In the genomic region with DNA sequence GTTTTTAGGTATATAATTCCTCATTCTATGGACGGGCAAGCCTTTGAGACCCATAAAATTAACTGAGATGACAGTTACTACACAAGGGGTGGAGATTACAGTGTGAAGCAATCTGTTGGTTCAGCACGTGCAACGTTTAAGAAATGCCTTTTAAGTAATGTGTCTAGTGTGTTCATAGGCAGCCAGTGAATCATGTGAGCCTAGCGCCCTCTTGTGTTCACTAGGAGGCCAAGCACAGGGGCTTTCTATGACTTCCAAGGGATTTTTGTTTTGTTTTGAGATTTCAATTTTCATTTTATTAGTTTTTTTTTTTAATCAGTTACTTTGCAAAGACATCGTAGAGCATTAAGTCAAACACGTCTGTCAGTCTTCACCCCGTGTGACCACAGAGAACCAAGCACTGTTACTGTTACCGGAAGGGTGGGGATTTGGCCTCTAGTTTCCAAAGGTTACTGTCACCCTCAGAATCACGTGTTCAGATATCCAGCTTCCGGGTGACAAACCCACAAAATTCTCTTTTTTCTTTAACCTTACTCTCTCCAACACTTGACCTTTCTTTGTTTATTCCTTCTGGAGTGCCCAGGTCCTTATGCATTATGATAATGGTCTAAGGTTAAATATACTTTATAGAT, we compare ENCODE assay signal across 8 mouse cellular contexts. TPM values are rescaled to one million over a fixed set of nuclear protein-coding genes. Genes with fewer than 3 reads are reported as not detected.
DNase-seq lines count a peak whose midpoint lies in the region; ATAC-seq and TF ChIP-seq lines count a peak whose summit lies in the region.

No protein-coding gene starts in this region.

- no peaks in the 10 kb centered on the region for H3K27me3 ChIP-seq in forebrain, postnatal 0 days (ENCODE audit: insufficient read depth, low read length)
- H3K27me3 ChIP-seq in intestine, postnatal 0 days (replicated peaks; ENCODE audit: control insufficient read depth, insufficient read depth, low read length) = no peaks in the 10 kb centered on the region
- no peaks in the 10 kb centered on the region for H3K27me3 ChIP-seq in stomach, embryonic 14.5 days (ENCODE audit: control insufficient read depth, insufficient read depth, low read length)

- DNase-seq in cerebellum, adult 18-20 months = peak; percentile 36 to 55
- no peak for DNase-seq in cerebellum, adult 9-11 months
- DNase-seq in urinary bladder, postnatal 14 days (ENCODE audit: low spot score) = peak; percentile 46
- no peak for DNase-seq in urinary bladder, postnatal 25 days (ENCODE audit: low spot score)
- DNase-seq in forebrain, postnatal 0 days = peak; percentile 81

- WGBS in forebrain, postnatal 0 days = 23% methylated on average over 10 of the region's 10 CpGs
- WGBS in intestine, postnatal 0 days = 14% methylated on average over 10 of the region's 10 CpGs
- 21% methylated on average over 10 of the region's 10 CpGs for WGBS in stomach, embryonic 14.5 days

- no peak overlapping the region for H3K4me3 ChIP-seq in forebrain, postnatal 0 days (ENCODE audit: low read depth, low read length)
- H3K4me3 ChIP-seq in intestine, postnatal 0 days (ENCODE audit: low read depth, low read length) = no peak overlapping the region
- no peak overlapping the region for H3K4me3 ChIP-seq in stomach, embryonic 14.5 days (ENCODE audit: low read depth, low read length)

- peak; percentile 87 for TF ChIP-seq CTCF in forebrain, postnatal 0 days (IDR thresholded peaks at IDR 0.05; ENCODE audit: low read depth)
- peak; percentile 85 for TF ChIP-seq CTCF in intestine, postnatal 0 days (IDR thresholded peaks at IDR 0.05; ENCODE audit: low read depth)

- H3K4me2 ChIP-seq in forebrain, postnatal 0 days (ENCODE audit: low read depth) = no peak overlapping the region
- no peak overlapping the region for H3K4me2 ChIP-seq in intestine, postnatal 0 days (replicated peaks; ENCODE audit: low read depth)
- no peak overlapping the region; the same call in 1 of the 2 replicates for H3K4me2 ChIP-seq in stomach, embryonic 14.5 days (replicated peaks; ENCODE audit: low read depth, low read length)

- H3K4me1 ChIP-seq in forebrain, postnatal 0 days (ENCODE audit: insufficient read depth) = no peaks in the 10 kb centered on the region
- no peaks in the 10 kb centered on the region for H3K4me1 ChIP-seq in intestine, postnatal 0 days (replicated peaks; ENCODE audit: control insufficient read depth, insufficient read depth, low read length)
- H3K4me1 ChIP-seq in stomach, embryonic 14.5 days (ENCODE audit: control insufficient read depth, insufficient read depth, low read length) = no peaks in the 10 kb centered on the region

- no peak overlapping the region for H3K27ac ChIP-seq in forebrain, postnatal 0 days (ENCODE audit: low read depth, low read length)
- H3K27ac ChIP-seq in intestine, postnatal 0 days (ENCODE audit: low read depth, low read length) = no peak overlapping the region
- no peak overlapping the region for H3K27ac ChIP-seq in stomach, embryonic 14.5 days (ENCODE audit: low read length)

- no peaks in the 10 kb centered on the region for H3K9me3 ChIP-seq in forebrain, postnatal 0 days (ENCODE audit: low read length)
- no peaks in the 10 kb centered on the region for H3K9me3 ChIP-seq in intestine, postnatal 0 days (ENCODE audit: control insufficient read depth)
- H3K9me3 ChIP-seq in stomach, embryonic 14.5 days (ENCODE audit: control insufficient read depth, low read depth, low read length) = no peaks in the 10 kb centered on the region

- ATAC-seq in forebrain, postnatal 0 days = peak; percentile 93
- peak; percentile 79 for ATAC-seq in intestine, postnatal 0 days
- peak; percentile 93 for ATAC-seq in megakaryocyte, adult 5-6 weeks (ENCODE audit: poor library complexity, severe bottlenecking)
- ATAC-seq in stomach, embryonic 14.5 days (ENCODE audit: insufficient number of reproducible peaks, insufficient read depth, low FRiP score, low read depth) = peak; percentile 67; the same call in 1 of the 2 replicates

- no peak overlapping the region for H3K9ac ChIP-seq in forebrain, postnatal 0 days
- no peak overlapping the region for H3K9ac ChIP-seq in intestine, postnatal 0 days (ENCODE audit: low read depth, low read length)
- H3K9ac ChIP-seq in stomach, embryonic 14.5 days (replicated peaks; ENCODE audit: low read depth, low read length) = no peak overlapping the region

- no peaks in the 10 kb centered on the region for H3K36me3 ChIP-seq in forebrain, postnatal 0 days (ENCODE audit: insufficient read depth)
- H3K36me3 ChIP-seq in intestine, postnatal 0 days (ENCODE audit: control insufficient read depth, insufficient read depth) = no peaks in the 10 kb centered on the region
- H3K36me3 ChIP-seq in stomach, embryonic 14.5 days (ENCODE audit: control insufficient read depth, insufficient read depth, low read length) = no peaks in the 10 kb centered on the region

RNA-seq across cellular contexts. Expression of gene Cycs, which starts 20.8 kb away (rescaled TPM):
- 48.8 and 74.0 TPM in 2 replicates for total RNA-seq in forebrain, postnatal 0 days (2014; rRNA removed)
- 74.7 and 87.9 TPM in 2 replicates for polyA plus RNA-seq in forebrain, postnatal 0 days (2015; fragmentation: Nextera tagmentation; extraction: Ambion mirVana)
- 132 and 157 TPM in 2 replicates for polyA plus RNA-seq in intestine, postnatal 0 days (2015; fragmentation: Nextera tagmentation; extraction: Ambion mirVana)
- total RNA-seq in megakaryocyte, adult 5-6 weeks (2015) = 85.5 and 98.8 TPM in 2 replicates
- total RNA-seq in megakaryocyte, adult 5-6 weeks (2017) = 91.9 and 104 TPM in 2 replicates
- polyA plus RNA-seq in stomach, embryonic 14.5 days (2014; fragmentation: Nextera tagmentation; extraction: Ambion mirVana) = 54.7 and 58.0 TPM in 2 replicates

RNA-seq across cellular contexts. Expression of gene 4921507P07Rik, which starts 50.9 kb away (rescaled TPM):
- total RNA-seq in forebrain, postnatal 0 days (2014; rRNA removed) = 1.3 and 3.6 TPM in 2 replicates
- 1.8 and 2.3 TPM in 2 replicates for polyA plus RNA-seq in forebrain, postnatal 0 days (2015; fragmentation: Nextera tagmentation; extraction: Ambion mirVana)
- polyA plus RNA-seq in intestine, postnatal 0 days (2015; fragmentation: Nextera tagmentation; extraction: Ambion mirVana) = 0.30 TPM in 2 replicates
- total RNA-seq in megakaryocyte, adult 5-6 weeks (2015) = 1.4 and 2.1 TPM in 2 replicates
- total RNA-seq in megakaryocyte, adult 5-6 weeks (2017) = 0.33 and 0.81 TPM in 2 replicates
- 1.3 TPM in 2 replicates for polyA plus RNA-seq in stomach, embryonic 14.5 days (2014; fragmentation: Nextera tagmentation; extraction: Ambion mirVana)

Comparison
In these comparisons a context has a peak if more than half of its experiments do, and no peak if none do; other contexts are left out.
1. DNase-seq: peak in cerebellum, adult 18-20 months (2 of 2), urinary bladder, postnatal 14 days (single experiment) and forebrain, postnatal 0 days (single experiment); none in cerebellum, adult 9-11 months (single experiment) and urinary bladder, postnatal 25 days (single experiment).
2. Peak in every context shown above with its lines, with median percentiles within 50 percentile points of each other: ATAC-seq.